In genomic region chr8:119944096-119944811, GRCm38 (mm10) we compare ENCODE assay signal across 8 mouse cellular contexts. TPM values are rescaled to one million over a fixed set of nuclear protein-coding genes. Genes with fewer than 3 reads are reported as not detected.
DNase-seq lines count a peak whose midpoint lies in the region; ATAC-seq and TF ChIP-seq lines count a peak whose summit lies in the region.

No protein-coding gene starts in this region.

- intact Hi-C loops in heart, postnatal 10 days (cut with DNase I): loop anchor here (1.0 kb wide), 2 partner anchors 128 to 134 kb away; no protein-coding TSS in a partner anchor

- peak; percentile 66 for ATAC-seq in erythroblast, adult 5-6 weeks (replicated peaks; ENCODE audit: low FRiP score, poor library complexity, severe bottlenecking)
- ATAC-seq in liver, embryonic 13.5 days (ENCODE audit: low read depth): peak; percentile 53
- ATAC-seq in neural tube, embryonic 14.5 days (ENCODE audit: low read depth): 0 out of 2 replicates have a peak, but pooled peaks have one; percentile 47

- peaks cover 94% of the 10 kb centered on the region for H3K4me1 ChIP-seq in E14TG2a.4 (replicated peaks; ENCODE audit: low read depth, low read length)
- no peaks in the 10 kb centered on the region for H3K4me1 ChIP-seq in liver, embryonic 13.5 days (replicated peaks)
- H3K4me1 ChIP-seq in neural tube, embryonic 14.5 days (ENCODE audit: control insufficient read depth, insufficient read depth, low read length): no peaks in the 10 kb centered on the region
- no peaks in the 10 kb centered on the region for H3K4me1 ChIP-seq in testis, adult 2 months (ENCODE audit: control insufficient read depth, insufficient read depth, low read length)

- no peaks in the 10 kb centered on the region for H3K27me3 ChIP-seq in E14TG2a.4 (ENCODE audit: insufficient read depth, low read length)
- no peaks in the 10 kb centered on the region for H3K27me3 ChIP-seq in liver, embryonic 13.5 days
- H3K27me3 ChIP-seq in neural tube, embryonic 14.5 days (ENCODE audit: control insufficient read depth, insufficient read depth, low read length): no peaks in the 10 kb centered on the region
- no peaks in the 10 kb centered on the region for H3K27me3 ChIP-seq in testis, adult 2 months (ENCODE audit: control insufficient read depth, insufficient read depth, low read length)

- H3K9ac ChIP-seq in liver, embryonic 13.5 days: no peak overlapping the region
- H3K9ac ChIP-seq in neural tube, embryonic 14.5 days (replicated peaks; ENCODE audit: low read depth, low read length): no peak overlapping the region

- no peak overlapping the region for H3K4me3 ChIP-seq in E14TG2a.4 (replicated peaks; ENCODE audit: low read length)
- no peak overlapping the region for H3K4me3 ChIP-seq in liver, embryonic 13.5 days (replicated peaks)
- no peak overlapping the region for H3K4me3 ChIP-seq in neural tube, embryonic 14.5 days (ENCODE audit: low read depth, low read length)
- H3K4me3 ChIP-seq in testis, adult 2 months (ENCODE audit: control insufficient read depth, low read depth, low read length): no peak overlapping the region

- peak; percentile 94 for TF ChIP-seq CTCF in E14TG2a.4 (conservative IDR thresholded peaks at IDR 0.05; ENCODE audit: low read length)
- TF ChIP-seq CTCF in brain, embryonic 14.5 days (IDR thresholded peaks at IDR 0.05; ENCODE audit: borderline replicate concordance, extremely low read depth, insufficient read depth, insufficient read length): peak; percentile 94
- peak; percentile 82; the same call in 1 of the 2 replicates for TF ChIP-seq CTCF in testis, adult 2 months (IDR thresholded peaks at IDR 0.05; ENCODE audit: control insufficient read depth, insufficient read depth, insufficient replicate concordance, low read depth, low read length)

- WGBS in liver, embryonic 13.5 days (ENCODE audit: insufficient replicate concordance): 66% methylated on average over 9 of the region's 9 CpGs
- 69% methylated on average over 9 of the region's 9 CpGs for WGBS in neural tube, embryonic 14.5 days

- DNase-seq in brain, embryonic 14.5 days (ENCODE audit: low read depth): peak; percentile 80
- DNase-seq in heart, postnatal 10 days: peak; percentile 85 to 89
- DNase-seq in kidney, postnatal 25 days: peak; percentile 85 to 91
- peak; percentile 54 for DNase-seq in liver, embryonic 13.5 days

- H3K4me2 ChIP-seq in liver, embryonic 13.5 days: no peak overlapping the region
- no peak overlapping the region for H3K4me2 ChIP-seq in neural tube, embryonic 14.5 days (ENCODE audit: low read depth, low read length)

- no peaks in the 10 kb centered on the region for H3K9me3 ChIP-seq in E14TG2a.4 (ENCODE audit: low read length)
- no peaks in the 10 kb centered on the region for H3K9me3 ChIP-seq in liver, embryonic 13.5 days (replicated peaks)
- no peaks in the 10 kb centered on the region for H3K9me3 ChIP-seq in neural tube, embryonic 14.5 days (ENCODE audit: control insufficient read depth, low read length)

- H3K27ac ChIP-seq in liver, embryonic 13.5 days: no peak overlapping the region
- H3K27ac ChIP-seq in neural tube, embryonic 14.5 days (ENCODE audit: low read depth, low read length): no peak overlapping the region
- no peak overlapping the region for H3K27ac ChIP-seq in testis, adult 2 months (ENCODE audit: control insufficient read depth, insufficient read depth, low read depth, low read length)

- no peak for TF ChIP-seq POLR2A in brain, embryonic 14.5 days (IDR thresholded peaks at IDR 0.05; ENCODE audit: borderline replicate concordance, extremely low read depth, insufficient read depth, insufficient read length, poor library complexity, severe bottlenecking)
- TF ChIP-seq POLR2A in testis, adult 2 months (IDR thresholded peaks at IDR 0.05; ENCODE audit: control insufficient read depth, low read depth, low read length): no peak

- H3K36me3 ChIP-seq in E14TG2a.4 (ENCODE audit: insufficient read depth, low read length): peaks cover 98% of the 10 kb centered on the region
- H3K36me3 ChIP-seq in liver, embryonic 13.5 days: peaks cover 98% of the 10 kb centered on the region
- peaks cover 16% of the 10 kb centered on the region for H3K36me3 ChIP-seq in neural tube, embryonic 14.5 days (ENCODE audit: control insufficient read depth, insufficient read depth, low read length)
- no peaks in the 10 kb centered on the region; the same call in 1 of the 2 replicates for H3K36me3 ChIP-seq in testis, adult 2 months (ENCODE audit: control insufficient read depth, insufficient read depth, low read length)

RNA-seq across cellular contexts. Expression of gene Gm20388, which starts 33.6 kb away (rescaled TPM):
- 54.5 and 59.3 TPM in 2 replicates for polyA plus RNA-seq in brain, embryonic 14.5 days (2012; rRNA removed)
- 2.9 and 5.2 TPM in 2 replicates for total RNA-seq in erythroblast, adult 5-6 weeks (2015; ENCODE audit: low replicate concordance)
- 0.28 and 7.8 TPM in 2 replicates for total RNA-seq in erythroblast, adult 5-6 weeks (2017; ENCODE audit: low replicate concordance)
- 1 to 10 TPM; 2.0 to 2.2 TPM for total RNA-seq in heart, postnatal 10 days (2021)
- polyA plus RNA-seq in liver, embryonic 13.5 days (2015; fragmentation: Nextera tagmentation; extraction: Ambion mirVana): not detected in 2 replicates
- polyA plus RNA-seq in neural tube, embryonic 14.5 days (2014; fragmentation: Nextera tagmentation; extraction: Ambion mirVana): 10.3 and 18.1 TPM in 2 replicates
- polyA plus RNA-seq in testis, adult 2 months (2012; rRNA removed): 5.1 and 5.6 TPM in 2 replicates

RNA-seq across cellular contexts. Expression of gene Usp10, which starts 34.1 kb away (rescaled TPM):
- 92.7 and 143 TPM in 2 replicates for polyA plus RNA-seq in brain, embryonic 14.5 days (2012; rRNA removed)
- total RNA-seq in erythroblast, adult 5-6 weeks (2015; ENCODE audit: low replicate concordance): 66.3 and 87.0 TPM in 2 replicates
- total RNA-seq in erythroblast, adult 5-6 weeks (2017; ENCODE audit: low replicate concordance): 59.7 and 83.1 TPM in 2 replicates
- total RNA-seq in heart, postnatal 10 days (2021): 10 to 100 TPM; 57.2 to 69.2 TPM
- 93.8 and 106 TPM in 2 replicates for polyA plus RNA-seq in liver, embryonic 13.5 days (2015; fragmentation: Nextera tagmentation; extraction: Ambion mirVana)
- 100 and 111 TPM in 2 replicates for polyA plus RNA-seq in neural tube, embryonic 14.5 days (2014; fragmentation: Nextera tagmentation; extraction: Ambion mirVana)
- polyA plus RNA-seq in testis, adult 2 months (2012; rRNA removed): 19.9 and 21.5 TPM in 2 replicates

RNA-seq across cellular contexts. Expression of gene Crispld2, which starts 48.0 kb away (rescaled TPM):
- 1.3 and 2.2 TPM in 2 replicates for polyA plus RNA-seq in brain, embryonic 14.5 days (2012; rRNA removed)
- total RNA-seq in erythroblast, adult 5-6 weeks (2015; ENCODE audit: low replicate concordance): 1.9 and 3.1 TPM in 2 replicates
- total RNA-seq in erythroblast, adult 5-6 weeks (2017; ENCODE audit: low replicate concordance): 2.9 and 3.0 TPM in 2 replicates
- 10 to 100 TPM; 10.6 to 14.8 TPM for total RNA-seq in heart, postnatal 10 days (2021)
- 0.74 and 0.80 TPM in 2 replicates for polyA plus RNA-seq in liver, embryonic 13.5 days (2015; fragmentation: Nextera tagmentation; extraction: Ambion mirVana)
- 0.36 and 1.9 TPM in 2 replicates for polyA plus RNA-seq in neural tube, embryonic 14.5 days (2014; fragmentation: Nextera tagmentation; extraction: Ambion mirVana)
- polyA plus RNA-seq in testis, adult 2 months (2012; rRNA removed): 5.0 and 6.2 TPM in 2 replicates
